Mouse (Mus musculus): Measurements from ENCODE around the gene Sugct.

DNA sequence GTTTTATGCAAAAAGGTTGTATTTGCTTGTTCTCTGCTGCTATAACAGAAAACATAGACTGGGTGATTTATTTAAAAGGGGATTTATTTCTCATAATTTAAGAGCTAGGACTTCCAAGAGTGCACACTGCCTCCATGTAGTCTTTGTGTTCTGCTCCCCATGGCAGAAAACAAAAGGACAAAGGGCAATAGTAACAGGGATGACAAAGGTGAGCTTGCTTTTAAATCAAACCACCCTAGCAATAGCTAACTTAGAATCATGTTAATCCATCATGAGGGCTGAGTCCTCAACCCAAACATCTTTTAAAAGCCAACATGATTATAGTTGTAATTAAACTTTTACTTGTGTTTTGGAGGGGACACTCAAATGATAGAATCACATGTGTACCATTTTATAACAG is 5.9 kb downstream of the Sugct start:
- no peak for TF ChIP-seq HCFC1 (IDR thresholded peaks at IDR 0.05; ENCODE audit: borderline replicate concordance, insufficient read depth, low read length)
- TF ChIP-seq ZNF384 (IDR thresholded peaks at IDR 0.05; ENCODE audit: low read depth, low read length) = no peak
- no peak for TF ChIP-seq CHD2 (IDR thresholded peaks at IDR 0.05; ENCODE audit: low read depth, low read length)
